Mouse (Mus musculus) MEL (cell line): ENCODE data around the gene Arl14ep. TPM values are rescaled to one million over a fixed set of nuclear protein-coding genes. Genes with fewer than 3 reads are reported as not detected.

Source experiments
- DNase-seq: peaks from one replicate; pipeline ENCODE4 v3.0.0; 2011; ENCODE audit warnings: low read depth, low spot score
- H3K27ac ChIP-seq: 2 replicates; pipeline ENCODE4 v1.5.1; 2012; ENCODE audit warnings: low read depth, mild to moderate bottlenecking, control low read depth, low read length, moderate library complexity; ENCODE audit not compliant: control insufficient read depth
- H3K27me3 ChIP-seq, 2 experiments: fragments of 150-350 bp in 1 of 2; sonication (generic) in 1 of 2; 2 replicates each; pipeline ENCODE4 v1.6.1; 2012; ENCODE audit warnings: low read length in 2 of 2, mild to moderate bottlenecking in 2 of 2, improper control_type of control experiment in 1 of 2, moderate library complexity in 1 of 2; ENCODE audit not compliant: insufficient read depth in 2 of 2, control insufficient read depth in 1 of 2
- H3K36me3 ChIP-seq, 2 experiments: 2 replicates each; pipeline ENCODE4 v1.6.1; 2012 to 2014; ENCODE audit warnings: low read length in 2 of 2, improper control_type of control experiment in 1 of 2, inconsistent platforms in 1 of 2, mild to moderate bottlenecking in 1 of 2; ENCODE audit not compliant: insufficient read depth in 2 of 2, control insufficient read depth in 1 of 2
- H3K4me1 ChIP-seq, 2 experiments: fragments of 150-350 bp in 1 of 2; sonication (generic) in 1 of 2; 2 replicates each; pipeline ENCODE4 v1.6.1; 2012; ENCODE audit warnings: low read length in 2 of 2, improper control_type of control experiment in 1 of 2, mild to moderate bottlenecking in 1 of 2; ENCODE audit not compliant: insufficient read depth in 2 of 2, control insufficient read depth in 1 of 2
- H3K4me3 ChIP-seq, 2 experiments: fragments of 150-350 bp in 1 of 2; sonication (generic) in 1 of 2; 2 replicates each; pipeline ENCODE4 v1.5.1; 2012; ENCODE audit warnings: low read depth in 2 of 2, low read length in 2 of 2, mild to moderate bottlenecking in 2 of 2, moderate library complexity in 2 of 2, control low read depth in 1 of 2, improper control_type of control experiment in 1 of 2; ENCODE audit not compliant: control insufficient read depth in 1 of 2, insufficient read depth in 1 of 2
- H3K79me2 ChIP-seq: 2 replicates; pipeline ENCODE4 v1.6.1; 2012; ENCODE audit warnings: mild to moderate bottlenecking, low read length, moderate library complexity; ENCODE audit not compliant: control insufficient read depth, poor library complexity, insufficient read depth
- H3K9ac ChIP-seq: 2 replicates; pipeline ENCODE4 v1.6.1; 2012; ENCODE audit warnings: low read depth, mild to moderate bottlenecking, control low read depth, low read length, moderate library complexity; ENCODE audit not compliant: control insufficient read depth, poor library complexity, severe bottlenecking
- H3K9me3 ChIP-seq: fragments of 150-350 bp; sonication (generic); replicated peaks from 2 replicates; pipeline ENCODE4 v1.6.1; 2012; ENCODE audit warnings: mild to moderate bottlenecking, low read length, improper control_type of control experiment, moderate library complexity; ENCODE audit not compliant: insufficient read depth
- CHD1 ChIP-seq: IDR thresholded peaks from 2 replicates; pipeline ENCODE4 v1.6.1; 2012; ENCODE audit warnings: low read depth, mild to moderate bottlenecking, inconsistent platforms, low read length, improper control_type of control experiment
- ETS1 ChIP-seq: IDR thresholded peaks from 2 replicates; pipeline ENCODE4 v1.6.1; 2012; ENCODE audit warnings: low read depth, mild to moderate bottlenecking, inconsistent platforms, low read length, improper control_type of control experiment, moderate library complexity
- GABPA ChIP-seq: IDR thresholded peaks from 2 replicates; pipeline ENCODE4 v1.6.1; 2012; ENCODE audit warnings: low read depth, mild to moderate bottlenecking, inconsistent platforms, low read length, improper control_type of control experiment, moderate library complexity
- GATA1 ChIP-seq: IDR thresholded peaks from 2 replicates; pipeline ENCODE4 v1.6.1; 2011; ENCODE audit warnings: low read depth, low read length, improper control_type of control experiment
- JUND ChIP-seq: IDR thresholded peaks from 2 replicates; pipeline ENCODE4 v1.6.1; 2011; ENCODE audit warnings: low read depth, mild to moderate bottlenecking, improper control_type of control experiment, low read length
- KAT2A ChIP-seq: conservative IDR thresholded peaks from 2 replicates; pipeline ENCODE4 v1.6.1; 2012; ENCODE audit warnings: low read depth, low read length, improper control_type of control experiment, inconsistent platforms
- MAFK ChIP-seq: IDR thresholded peaks from 2 replicates; pipeline ENCODE4 v1.6.1; 2011; ENCODE audit warnings: low read depth, mild to moderate bottlenecking, low read length, improper control_type of control experiment, borderline replicate concordance
- MAX ChIP-seq: IDR thresholded peaks from 2 replicates; pipeline ENCODE4 v1.6.1; 2011; ENCODE audit warnings: low read length, improper control_type of control experiment
- MAZ ChIP-seq: IDR thresholded peaks from 2 replicates; pipeline ENCODE4 v1.6.1; 2012; ENCODE audit warnings: low read depth, mild to moderate bottlenecking, inconsistent platforms, low read length, improper control_type of control experiment
- MXI1 ChIP-seq: IDR thresholded peaks from 2 replicates; pipeline ENCODE4 v1.6.1; 2011; ENCODE audit warnings: mild to moderate bottlenecking, low read depth, low read length, improper control_type of control experiment
- MYB ChIP-seq: IDR thresholded peaks from 2 replicates; pipeline ENCODE4 v1.6.1; 2011; ENCODE audit warnings: mild to moderate bottlenecking, low read depth, low read length, improper control_type of control experiment
- NELFE ChIP-seq: IDR thresholded peaks from 2 replicates; pipeline ENCODE4 v1.6.1; 2011; ENCODE audit warnings: low read depth, low read length, improper control_type of control experiment
- NRF1 ChIP-seq: IDR thresholded peaks from 2 replicates; pipeline ENCODE4 v1.6.1; 2014; ENCODE audit warnings: low read depth, mild to moderate bottlenecking, inconsistent platforms, low read length, improper control_type of control experiment, moderate library complexity; ENCODE audit not compliant: poor library complexity, insufficient read depth, severe bottlenecking
- POLR2A ChIP-seq, 2 experiments: IDR thresholded peaks; 2 replicates each; pipeline ENCODE4 v1.6.1; 2011 to 2012; ENCODE audit warnings: low read length in 2 of 2, mild to moderate bottlenecking in 2 of 2, control low read depth in 1 of 2, improper control_type of control experiment in 1 of 2, low read depth in 1 of 2, moderate library complexity in 1 of 2; ENCODE audit not compliant: control insufficient read depth in 1 of 2, insufficient read depth in 1 of 2, poor library complexity in 1 of 2
- POLR2AphosphoS2 ChIP-seq: IDR thresholded peaks from 2 replicates; pipeline ENCODE4 v1.6.1; 2011; ENCODE audit warnings: low read length, improper control_type of control experiment
- SMC3 ChIP-seq: IDR thresholded peaks from 2 replicates; pipeline ENCODE4 v1.6.1; 2011; ENCODE audit warnings: low read depth, low read length, improper control_type of control experiment
- TAL1 ChIP-seq: IDR thresholded peaks from 2 replicates; pipeline ENCODE4 v1.6.1; 2012; ENCODE audit warnings: mild to moderate bottlenecking, inconsistent platforms, low read length, moderate library complexity, mixed read lengths
- UBTF ChIP-seq: IDR thresholded peaks from 2 replicates; pipeline ENCODE4 v1.6.1; 2012; ENCODE audit warnings: low read depth, mild to moderate bottlenecking, inconsistent platforms, low read length, improper control_type of control experiment, moderate library complexity, borderline replicate concordance; ENCODE audit not compliant: insufficient read depth
- USF2 ChIP-seq, 2 experiments: IDR thresholded peaks; 2 replicates each; pipeline ENCODE4 v1.6.1; 2011 to 2012; ENCODE audit warnings: improper control_type of control experiment in 2 of 2, low read length in 2 of 2, borderline replicate concordance in 1 of 2, inconsistent platforms in 1 of 2, low read depth in 1 of 2, mild to moderate bottlenecking in 1 of 2; ENCODE audit not compliant: insufficient read depth in 1 of 2
- ZC3H11A ChIP-seq: IDR thresholded peaks from 2 replicates; pipeline ENCODE4 v1.6.1; 2012; ENCODE audit warnings: low read depth, mild to moderate bottlenecking, inconsistent platforms, low read length, improper control_type of control experiment
- ZKSCAN1 ChIP-seq: IDR thresholded peaks from 2 replicates; pipeline ENCODE4 v1.6.1; 2012; ENCODE audit warnings: low read depth, mild to moderate bottlenecking, inconsistent platforms, low read length, improper control_type of control experiment, moderate library complexity
- polyA plus RNA-seq, 2 experiments: library from polyadenylated mRNA; stranded (reverse) in 1 of 2; unstranded in 1 of 2; fragments of >175 nt in 1 of 2; fragments of >200 nt in 1 of 2; gene quantifications; 2 replicates each; pipeline versions ENCODE4 v1.2.1 to v1.2.4; 2012; ENCODE audit warnings: low replicate concordance in 2 of 2, low read depth in 1 of 2; ENCODE audit not compliant: insufficient read length in 2 of 2, insufficient read depth in 1 of 2, missing spikeins in 1 of 2
- total RNA-seq: library from RNA; depleted of rRNA; stranded (reverse); fragments of 300-350 nt; gene quantifications from 2 replicates; pipeline ENCODE4 v1.2.3, GENCODE M21; 2012

Arl14ep gene
- total and polyA plus RNA-seq, 3 experiments: 26.2 to 105 (median 33.1) TPM

GRCm38 (mm10) chr2:107013161-107013560 is 38.9 kb upstream of the Arl14ep start:
- Histone ChIP-seq H3K27ac (no peak overlapping the region), H3K36me3 (no peaks in the 10 kb centered on the region), H3K4me1 (no peaks in the 10 kb centered on the region), H3K4me3 (no peak overlapping the region), H3K9ac (no peak overlapping the region), H3K9me3 (no peaks in the 10 kb centered on the region), H3K79me2 (no peaks in the 10 kb centered on the region), H3K27me3 (no peaks in the 10 kb centered on the region; a peak in 1 of 4 replicates)
- TF ChIP-seq NRF1 (no peak), JUND (no peak), POLR2A (IDR thresholded peaks at IDR 0.05; ENCODE audit: control insufficient read depth in 1 of 2, insufficient read depth in 1 of 2, low read depth in 1 of 2, low read length in 2 of 2, poor library complexity in 1 of 2) (no peak), MYB (no peak), POLR2AphosphoS2 (no peak), USF2 (IDR thresholded peaks at IDR 0.05; ENCODE audit: borderline replicate concordance in 1 of 2, insufficient read depth in 1 of 2, low read depth in 1 of 2, low read length in 2 of 2) (no peak), CHD1 (no peak), UBTF (no peak)
- DNase-seq: no peak

- H3K27me3 ChIP-seq: no peaks in the 10 kb centered on the region; a peak in 1 of 4 replicates
- no peaks in the 10 kb centered on the region for H3K4me1 ChIP-seq
- DNase-seq: no peak
- H3K9me3 ChIP-seq: no peaks in the 10 kb centered on the region
- H3K36me3 ChIP-seq: no peaks in the 10 kb centered on the region
- H3K4me3 ChIP-seq: no peak overlapping the region
- TF ChIP-seq TAL1: no peak
- TF ChIP-seq GABPA: no peak
- TF ChIP-seq MAX: no peak
- no peak for TF ChIP-seq CHD1
- TF ChIP-seq MAZ: no peak
- TF ChIP-seq JUND: no peak
- TF ChIP-seq ZKSCAN1: no peak
- TF ChIP-seq ZC3H11A: no peak
- TF ChIP-seq UBTF: no peak
- TF ChIP-seq KAT2A: no peak
- no peak for TF ChIP-seq NELFE
- TF ChIP-seq ETS1: no peak
- no peak for TF ChIP-seq NRF1
- no peak for TF ChIP-seq MXI1
- no peak for TF ChIP-seq GATA1
- no peak for TF ChIP-seq MYB
- TF ChIP-seq SMC3: no peak
- no peak for TF ChIP-seq MAFK
- H3K79me2 ChIP-seq: no peaks in the 10 kb centered on the region
- H3K27ac ChIP-seq: no peak overlapping the region
- H3K9ac ChIP-seq: no peak overlapping the region
Observed at GRCm38 (mm10) chr2:107012318-107012717, 38.1 kb upstream of the Arl14ep start.
